Mouse (Mus musculus) heart, postnatal 36 days (tissue): ENCODE measurements around the gene Kcnip4. TPM values are rescaled to one million over a fixed set of nuclear protein-coding genes. Genes with fewer than 3 reads are reported as not detected.

Source experiments
- DNase-seq, 2 experiments: peaks; one replicate each; pipeline ENCODE4 v3.0.0; 2021 to 2022
- intact Hi-C: fragments of 180-260 bp; cut with DNase I; formaldehyde crosslinking; loops from one replicate; pipeline ENCODE4 v1.15.1; 2025
- total RNA-seq, 2 experiments: library from RNA; stranded (reverse); gene quantifications; 2 replicates each; pipeline ENCODE4 v1.2.3; 2021

The Kcnip4 gene
- total RNA-seq = not detected

- DNase-seq = no peak
- intact Hi-C loops = no loop called here
Measured at GRCm38 (mm10) chr5:49524394-49525241, at the start of gene Kcnip4. Kcnip4 (minus strand) TSS chr5:49524907.

DNA sequence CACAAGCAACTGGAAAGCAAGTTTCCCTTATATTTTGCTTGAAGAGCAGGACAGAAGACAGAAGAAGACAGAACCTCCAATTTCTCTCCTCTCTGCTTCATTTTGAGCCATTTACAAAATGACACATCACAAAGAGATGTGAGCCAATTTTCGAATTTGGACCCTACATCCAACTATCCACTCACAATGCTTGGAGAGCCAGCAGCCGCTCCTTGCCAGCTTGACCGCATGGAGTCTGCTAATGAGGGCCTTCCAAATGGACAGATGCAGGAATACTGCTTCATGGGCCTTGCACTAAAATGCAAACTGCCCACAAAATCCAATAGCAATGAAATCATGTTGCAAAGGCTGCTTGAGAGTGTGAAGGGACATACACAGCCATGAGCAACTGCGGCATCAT lies 47.2 kb upstream of the Kcnip4 start:
- intact Hi-C loops = no loop called here
- no peak for DNase-seq

DNA sequence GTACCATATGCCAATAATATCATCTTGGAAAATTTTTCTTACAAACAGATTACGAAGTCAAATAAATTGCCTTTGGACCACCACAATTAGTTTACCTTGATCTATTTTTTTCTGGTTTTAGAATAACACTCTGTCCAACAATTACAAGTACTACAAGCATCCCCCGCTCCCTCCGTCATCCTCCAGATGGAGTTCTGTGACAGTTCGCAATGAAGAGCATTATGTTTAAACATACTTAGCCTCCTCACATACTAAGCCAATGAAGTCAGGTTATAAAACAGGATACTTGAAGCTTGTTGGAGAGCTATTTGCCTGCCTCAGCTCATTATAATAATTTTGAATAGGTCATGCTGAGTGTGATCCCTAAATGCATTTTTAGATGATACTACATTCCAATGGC lies 39.0 kb upstream of the Kcnip4 start:
- intact Hi-C loops = no loop called here
- DNase-seq = no peak

- intact Hi-C loops = no loop called here
Measured at GRCm38 (mm10) chr5:49557436-49557835, 32.7 kb upstream of the Kcnip4 start.

DNA sequence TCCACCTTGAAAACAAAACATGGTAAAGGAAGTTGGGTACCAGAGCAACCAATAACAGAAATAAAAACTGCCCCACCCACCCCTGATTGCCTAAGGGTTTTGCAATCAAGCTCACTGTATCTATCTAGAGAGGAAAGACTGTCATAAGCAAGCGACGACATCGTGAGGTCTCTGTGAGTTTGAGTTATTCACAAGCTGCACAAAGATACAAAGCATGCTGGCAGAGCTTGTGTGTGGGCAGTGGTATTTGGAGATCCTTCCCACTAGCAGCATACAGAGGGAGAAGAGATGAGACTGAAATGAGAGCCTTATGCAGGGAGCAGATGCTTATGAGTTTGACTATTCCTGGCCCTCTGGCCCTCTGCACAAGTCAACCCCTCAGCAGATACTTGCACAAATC lies 23.2 kb upstream of the Kcnip4 start:
- intact Hi-C loops = no loop called here
- DNase-seq = no peak

More at GRCm38 (mm10) chr5:49557436-49557835, 32.7 kb upstream of the Kcnip4 start:
- no peak for DNase-seq

GRCm38 (mm10) chr5:49529362-49529761 lies 4.7 kb upstream of the Kcnip4 start:
- DNase-seq = no peak
- intact Hi-C loops = no loop called here

GRCm38 (mm10) chr5:49525242-49525612 lies 520 bp upstream of the Kcnip4 start:
- DNase-seq = no peak
- intact Hi-C loops = no loop called here

DNA sequence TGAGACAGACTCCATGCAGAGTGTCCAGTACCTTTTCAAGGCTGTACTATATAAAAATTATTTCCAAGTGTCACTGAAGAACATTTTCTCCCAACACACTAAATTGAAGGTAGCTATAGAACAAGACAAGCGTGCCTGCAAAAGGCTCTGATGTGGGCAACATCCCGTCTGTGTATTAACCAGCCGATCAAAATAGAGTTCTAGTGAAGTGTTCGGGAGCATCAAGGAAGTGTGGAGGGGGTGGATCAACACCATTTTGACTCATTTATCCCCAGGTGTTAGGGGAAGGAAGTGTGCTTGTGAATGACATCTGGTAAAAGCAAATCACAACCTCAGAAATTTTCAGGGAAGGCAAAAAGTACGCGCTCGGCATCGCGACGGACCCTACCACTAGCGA lies 712 bp downstream of the Kcnip4 start:
- no peak for DNase-seq
- intact Hi-C loops = no loop called here

GRCm38 (mm10) chr5:49522986-49523385 lies 1.7 kb downstream of the Kcnip4 start:
- intact Hi-C loops = no loop called here
- no peak for DNase-seq

- no peak for DNase-seq
- intact Hi-C loops = no loop called here
Measured at GRCm38 (mm10) chr5:49498743-49499142, 26.0 kb downstream of the Kcnip4 start.

DNA sequence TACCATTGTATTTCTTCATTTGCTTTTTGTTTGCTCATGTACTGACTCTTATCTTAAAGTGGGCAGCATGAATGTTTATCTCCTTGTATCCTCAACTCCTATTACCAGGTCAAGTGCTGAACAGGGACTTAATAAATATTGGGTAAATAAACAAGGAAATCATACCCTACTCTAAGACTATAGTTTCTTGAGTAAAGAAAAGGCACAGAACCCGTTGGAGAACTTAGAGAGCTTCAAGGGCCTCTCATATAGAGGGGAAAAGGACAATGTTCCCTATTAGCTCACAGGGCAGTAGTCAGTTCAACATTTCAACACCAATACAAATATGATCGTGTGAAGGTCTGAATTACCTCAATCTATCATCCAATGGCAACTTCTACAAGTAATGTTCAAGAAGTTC lies 37.4 kb downstream of the Kcnip4 start:
- no peak for DNase-seq
- intact Hi-C loops = no loop called here

- DNase-seq = no peak
- intact Hi-C loops = no loop called here
Measured at GRCm38 (mm10) chr5:49470738-49471137, 54.0 kb downstream of the Kcnip4 start.

GRCm38 (mm10) chr5:49460643-49461276 lies 63.9 kb downstream of the Kcnip4 start:
- intact Hi-C loops = no loop called here
- DNase-seq = no peak

GRCm38 (mm10) chr5:49453100-49453499 lies 71.6 kb downstream of the Kcnip4 start:
- DNase-seq = no peak
- intact Hi-C loops = no loop called here

DNA sequence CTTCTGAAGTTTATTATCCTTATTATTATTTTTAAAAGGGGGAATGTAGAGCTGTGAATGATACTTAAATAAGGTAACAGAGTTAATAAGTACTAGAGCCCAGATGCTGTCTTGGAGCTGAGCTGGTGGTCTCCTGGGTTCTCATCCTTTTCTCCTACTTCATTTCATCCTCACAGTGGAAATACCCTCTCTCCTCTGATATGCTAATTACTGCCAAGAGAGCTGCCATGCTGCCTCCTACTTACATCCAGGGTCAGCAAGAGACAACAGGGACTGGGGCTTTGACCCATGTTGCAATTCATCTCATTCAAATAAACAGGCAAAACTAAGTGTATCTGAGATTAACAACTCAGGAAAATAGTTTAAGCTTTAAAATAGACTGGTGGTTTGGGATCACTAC lies 73.4 kb downstream of the Kcnip4 start:
- no peak for DNase-seq
- intact Hi-C loops = no loop called here

DNA sequence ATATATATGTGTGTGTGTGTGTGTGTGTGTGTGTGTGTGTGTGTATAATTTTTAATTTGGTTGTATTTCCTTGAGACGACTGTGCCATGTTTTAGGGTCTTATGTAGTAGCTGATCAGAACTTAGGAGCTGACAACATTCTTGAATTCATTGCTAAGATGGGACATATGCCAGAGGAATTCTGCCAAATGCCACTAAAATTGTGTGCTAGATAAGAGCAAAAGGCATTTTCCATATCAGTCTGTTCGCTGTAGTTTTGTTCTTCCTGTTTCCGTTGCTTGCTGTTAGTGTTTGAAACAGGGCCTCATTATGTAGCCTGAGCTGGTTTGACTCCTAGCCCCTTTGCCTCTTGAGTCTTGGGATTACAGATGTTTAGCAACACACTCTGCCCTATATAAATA lies 73.8 kb downstream of the Kcnip4 start:
- intact Hi-C loops = no loop called here
- no peak for DNase-seq

GRCm38 (mm10) chr5:49437236-49437635 lies 87.5 kb downstream of the Kcnip4 start:
- no peak for DNase-seq
- intact Hi-C loops = no loop called here

- intact Hi-C loops = no loop called here
- DNase-seq = no peak
Measured at GRCm38 (mm10) chr5:49427689-49428088, 97.0 kb downstream of the Kcnip4 start.

DNA sequence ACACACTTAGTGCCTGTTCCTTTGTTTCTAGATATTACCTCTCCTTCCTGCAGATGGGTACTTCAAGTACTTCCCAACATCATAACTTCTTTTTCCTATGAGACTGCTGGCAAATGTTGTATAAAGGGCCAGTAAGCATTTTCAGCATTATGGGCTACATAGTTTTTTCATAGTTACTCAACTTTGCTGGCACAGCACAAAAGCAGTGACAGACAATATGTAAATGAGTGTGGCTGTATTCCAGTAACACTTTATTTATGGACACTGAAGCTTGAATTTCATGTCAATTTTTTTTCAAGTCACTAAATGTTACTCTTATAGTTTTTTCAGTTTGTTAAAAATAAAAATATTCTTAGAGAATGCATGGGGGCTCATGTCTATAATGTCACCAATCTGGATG lies 105.0 kb downstream of the Kcnip4 start:
- intact Hi-C loops = no loop called here
- DNase-seq = no peak

DNA sequence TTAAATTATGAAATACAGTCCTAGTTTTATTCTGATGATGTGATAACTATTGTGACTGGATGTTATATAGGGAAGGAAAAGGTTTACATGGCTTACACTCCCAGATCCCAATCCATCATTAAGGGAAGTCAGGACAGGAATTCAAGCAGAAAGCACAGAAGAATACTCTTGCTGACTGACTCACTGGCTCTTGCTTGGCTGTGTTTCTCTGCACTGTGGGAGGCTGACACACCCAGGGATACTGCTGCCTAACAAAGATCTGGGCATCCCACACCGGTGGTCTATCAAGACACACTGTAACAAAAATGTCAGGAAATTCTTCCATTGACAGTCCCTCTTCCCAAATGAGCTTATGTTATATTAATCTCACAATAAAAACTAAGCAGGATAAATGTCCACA lies 116.4 kb downstream of the Kcnip4 start:
- no peak for DNase-seq
- intact Hi-C loops = no loop called here

DNA sequence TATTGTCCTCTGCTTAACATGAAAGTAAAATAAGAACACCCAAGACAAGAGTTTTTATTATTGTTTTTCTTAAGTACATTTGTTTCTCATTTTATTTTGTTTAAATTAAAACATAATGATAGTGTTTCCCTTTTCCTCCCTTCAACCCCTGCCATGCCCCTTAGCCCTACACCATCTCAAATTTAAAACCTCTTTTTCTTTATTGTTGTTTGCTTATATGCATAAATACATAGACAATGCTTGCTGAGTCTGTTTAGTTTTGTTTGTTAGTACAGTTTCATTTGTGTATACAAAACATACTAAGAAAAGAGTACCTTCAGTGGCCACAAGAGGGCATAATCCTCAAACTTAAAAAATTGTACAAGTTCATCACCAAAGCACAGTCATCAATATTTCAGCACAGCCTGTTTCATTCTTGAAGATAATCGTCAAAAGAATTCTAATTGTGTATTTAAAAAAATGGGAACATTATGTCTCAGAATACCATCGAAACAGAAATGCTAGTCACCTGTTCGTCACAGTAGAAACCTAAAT lies 154.1 kb downstream of the Kcnip4 start:
- intact Hi-C loops = loop anchor here (2.0 kb wide), 1 partner anchor 592 kb away; no protein-coding TSS in a partner anchor
- no peak for DNase-seq
